Mouse (Mus musculus) embryonic facial prominence, embryonic 13.5 days (tissue): ENCODE results near the gene C1qtnf3. TPM values are rescaled to one million over a fixed set of nuclear protein-coding genes. Genes with fewer than 3 reads are reported as not detected.
A peak's percentile ranks its signal among the peaks of the same experiment; 100 is the strongest.
"Not testable (repeated sequence)": the region's sequence is repeated elsewhere in the genome, so short reads cannot be mapped to it uniquely, and the experiment has no call there.

Source experiments
- ATAC-seq: fragments of 200-750 bp; cut with Nextera tagmentation; 2 replicates; pipeline ENCODE4 v1.8.0; 2017; ENCODE audit warnings: low read depth; ENCODE audit not compliant: insufficient number of reproducible peaks, insufficient read depth, low FRiP score, low TSS enrichment
- H3K27ac ChIP-seq: fragments of 300-500 bp; sonication (generic); 2 replicates; pipeline ENCODE4 v1.5.1; 2015; ENCODE audit warnings: moderate library complexity, mild to moderate bottlenecking, inconsistent platforms
- H3K27me3 ChIP-seq: fragments of 300-500 bp; sonication (generic); 2 replicates; pipeline ENCODE4 v1.6.1; 2015; ENCODE audit warnings: mild to moderate bottlenecking, inconsistent platforms
- H3K36me3 ChIP-seq: fragments of 300-500 bp; sonication (generic); 2 replicates; pipeline ENCODE4 v1.6.1; 2015; ENCODE audit warnings: mild to moderate bottlenecking, inconsistent platforms
- H3K4me1 ChIP-seq: fragments of 300-500 bp; sonication (generic); 2 replicates; pipeline ENCODE4 v1.6.1; 2015; ENCODE audit warnings: inconsistent platforms
- H3K4me2 ChIP-seq: fragments of 300-500 bp; sonication (generic); 2 replicates; pipeline ENCODE4 v1.6.1; 2015; ENCODE audit warnings: moderate library complexity, mild to moderate bottlenecking, inconsistent platforms
- H3K4me3 ChIP-seq: fragments of 300-500 bp; sonication (generic); 2 replicates; pipeline ENCODE4 v1.5.1; 2015; ENCODE audit warnings: mild to moderate bottlenecking, inconsistent platforms
- H3K9ac ChIP-seq: fragments of 300-500 bp; sonication (generic); 2 replicates; pipeline ENCODE4 v1.6.1; 2015; ENCODE audit warnings: mild to moderate bottlenecking, inconsistent platforms
- H3K9me3 ChIP-seq: fragments of 300-500 bp; sonication (generic); 2 replicates; pipeline ENCODE4 v1.6.1; 2016; ENCODE audit warnings: inconsistent platforms
- WGBS: fragments of 180-500 bp; shearing (Covaris S2); methylation state at CpG from one replicate; pipeline ENCODE4 v1.1.7; 2015; ENCODE audit warnings: mixed read lengths; 5-methylcytosine and 5-hydroxymethylcytosine counted together
- polyA plus RNA-seq: library from polyadenylated mRNA; unstranded; fragments of >200 nt; fragmentation: Nextera tagmentation; extraction: Ambion mirVana; gene quantifications from 2 replicates; pipeline ENCODE4 v1.2.1, GENCODE M21; 2015

The C1qtnf3 gene
- polyA plus RNA-seq, 1 experiment from 2014 or later: 4.2 TPM

- WGBS: 84% methylated on average over 2 of the region's 2 CpGs
- H3K9me3 ChIP-seq: no peaks in the 10 kb centered on the region
- no peaks in the 10 kb centered on the region for H3K36me3 ChIP-seq
- no peak for ATAC-seq
- H3K4me2 ChIP-seq: no peak overlapping the region
- no peak overlapping the region for H3K4me3 ChIP-seq
- no peak overlapping the region for H3K9ac ChIP-seq
- no peaks in the 10 kb centered on the region for H3K4me1 ChIP-seq
- no peak overlapping the region for H3K27ac ChIP-seq
- H3K27me3 ChIP-seq: no peaks in the 10 kb centered on the region
Measured at GRCm38 (mm10) chr15:10962601-10963000, 10.5 kb downstream of the C1qtnf3 start.

GRCm38 (mm10) chr15:10969439-10969838 lies 17.3 kb downstream of the C1qtnf3 start:
- no peaks in the 10 kb centered on the region for H3K4me1 ChIP-seq
- H3K4me2 ChIP-seq: no peak overlapping the region
- no peak overlapping the region for H3K27ac ChIP-seq
- H3K9me3 ChIP-seq: no peaks in the 10 kb centered on the region
- no peak overlapping the region for H3K9ac ChIP-seq
- no peak for ATAC-seq
- H3K36me3 ChIP-seq: no peaks in the 10 kb centered on the region
- 64% methylated on average over 3 of the region's 3 CpGs for WGBS
- no peaks in the 10 kb centered on the region for H3K27me3 ChIP-seq
- no peak overlapping the region for H3K4me3 ChIP-seq

- no peaks in the 10 kb centered on the region for H3K36me3 ChIP-seq
- H3K9ac ChIP-seq: no peak overlapping the region
- 84% methylated on average over 5 of the region's 5 CpGs for WGBS
- no peak overlapping the region for H3K4me2 ChIP-seq
- H3K4me1 ChIP-seq: no peaks in the 10 kb centered on the region
- no peak overlapping the region for H3K27ac ChIP-seq
- ATAC-seq: no peak
- H3K4me3 ChIP-seq: no peak overlapping the region
- H3K27me3 ChIP-seq: no peaks in the 10 kb centered on the region
- H3K9me3 ChIP-seq: no peaks in the 10 kb centered on the region
Measured at GRCm38 (mm10) chr15:10970777-10971176, 18.6 kb downstream of the C1qtnf3 start.

- no peak for ATAC-seq
- no peak overlapping the region for H3K4me3 ChIP-seq
- H3K4me1 ChIP-seq: peaks cover 3% of the 10 kb centered on the region; the same call in 1 of the 2 replicates
Measured at GRCm38 (mm10) chr15:10977151-10977550, 25.0 kb downstream of the C1qtnf3 start.

GRCm38 (mm10) chr15:10980712-10981111 lies 28.6 kb downstream of the C1qtnf3 start:
- ATAC-seq: no peak
- Histone ChIP-seq H3K4me1 (peaks cover 9% of the 10 kb centered on the region), H3K9ac (no peak overlapping the region), H3K27me3 (no peaks in the 10 kb centered on the region), H3K4me3 (peak overlapping the region; percentile 69; the same call in 1 of the 2 replicates), H3K27ac (no peak overlapping the region), H3K36me3 (peaks cover 5% of the 10 kb centered on the region; the same call in 1 of the 2 replicates), H3K9me3 (no peaks in the 10 kb centered on the region), H3K4me2 (peak overlapping the region; percentile 75)
- WGBS: 49% methylated on average over 2 of the region's 2 CpGs

More at GRCm38 (mm10) chr15:10977151-10977550, 25.0 kb downstream of the C1qtnf3 start:
- H3K36me3 ChIP-seq: no peaks in the 10 kb centered on the region
- H3K9me3 ChIP-seq: no peaks in the 10 kb centered on the region
- H3K4me2 ChIP-seq: no peak overlapping the region
- H3K27ac ChIP-seq: no peak overlapping the region
- no peaks in the 10 kb centered on the region for H3K27me3 ChIP-seq
- no peak overlapping the region for H3K9ac ChIP-seq

- Histone ChIP-seq H3K27me3 (no peaks in the 10 kb centered on the region), H3K4me2 (peak within 1 kb of the TSS; percentile 75), H3K9me3 (no peaks in the 10 kb centered on the region), H3K27ac (peak within 1 kb of the TSS; percentile 90), H3K36me3 (peaks cover 5% of the 10 kb centered on the region; the same call in 1 of the 2 replicates), H3K9ac (peak within 1 kb of the TSS; percentile 79), H3K4me3 (peak within 1 kb of the TSS; percentile 69), H3K4me1 (peaks cover 9% of the 10 kb centered on the region)
- ATAC-seq: peak; percentile 98
- WGBS: under 1% methylated on average over 52 of the region's 52 CpGs
Measured at GRCm38 (mm10) chr15:10981377-10982063, 29.4 kb downstream of the C1qtnf3 start, which contains the start of gene Amacr. Amacr (plus strand) TSS chr15:10981756.

GRCm38 (mm10) chr15:10982064-10982435 lies 29.9 kb downstream of the C1qtnf3 start:
- Histone ChIP-seq H3K9me3 (no peaks in the 10 kb centered on the region), H3K36me3 (peaks cover 9% of the 10 kb centered on the region), H3K4me2 (peak overlapping the region; percentile 75), H3K4me3 (peak overlapping the region; percentile 69), H3K4me1 (peaks cover 9% of the 10 kb centered on the region), H3K27ac (peak overlapping the region; percentile 90), H3K27me3 (no peaks in the 10 kb centered on the region), H3K9ac (peak overlapping the region; percentile 79)
- ATAC-seq: no peak
- 6% methylated on average over 6 of the region's 6 CpGs for WGBS

GRCm38 (mm10) chr15:10985756-10986155 lies 33.6 kb downstream of the C1qtnf3 start:
- no peak for ATAC-seq
- Histone ChIP-seq H3K9me3 (no peaks in the 10 kb centered on the region), H3K4me2 (no peak overlapping the region), H3K4me3 (no peak overlapping the region), H3K4me1 (peaks cover 10% of the 10 kb centered on the region), H3K9ac (no peak overlapping the region), H3K36me3 (peaks cover 26% of the 10 kb centered on the region), H3K27me3 (no peaks in the 10 kb centered on the region), H3K27ac (no peak overlapping the region)
- WGBS: 80% methylated on average over 6 of the region's 6 CpGs

- H3K9ac ChIP-seq, H3K4me1 ChIP-seq, H3K4me2 ChIP-seq, H3K9me3 ChIP-seq, H3K4me3 ChIP-seq, ATAC-seq, H3K27ac ChIP-seq, H3K27me3 ChIP-seq: not testable (repeated sequence)
- WGBS: 78% methylated on average over 2 of the region's 2 CpGs
- peaks cover 26% of the 10 kb centered on the region for H3K36me3 ChIP-seq
Measured at GRCm38 (mm10) chr15:10986477-10986876, 34.3 kb downstream of the C1qtnf3 start.

- Histone ChIP-seq H3K36me3 (peaks cover 27% of the 10 kb centered on the region), H3K4me3 (no peak overlapping the region), H3K27ac (no peak overlapping the region), H3K9ac (no peak overlapping the region), H3K4me1 (0 out of 2 replicates have a peak, but pooled peaks cover 3% of the 10 kb centered on the region), H3K4me2 (no peak overlapping the region), H3K27me3 (no peaks in the 10 kb centered on the region), H3K9me3 (no peaks in the 10 kb centered on the region)
- 33% methylated on average over 2 of the region's 2 CpGs for WGBS
- ATAC-seq: no peak
Measured at GRCm38 (mm10) chr15:10990411-10990810, 38.3 kb downstream of the C1qtnf3 start.

GRCm38 (mm10) chr15:10991566-10991965 lies 39.4 kb downstream of the C1qtnf3 start:
- no peaks in the 10 kb centered on the region for H3K27me3 ChIP-seq
- no peak for ATAC-seq
- no peaks in the 10 kb centered on the region for H3K9me3 ChIP-seq
- no peak overlapping the region for H3K9ac ChIP-seq
- 0 out of 2 replicates have a peak, but pooled peaks cover 3% of the 10 kb centered on the region for H3K4me1 ChIP-seq
- H3K27ac ChIP-seq: no peak overlapping the region
- 95% methylated on average over 1 of the region's 1 CpGs for WGBS
- H3K4me3 ChIP-seq: no peak overlapping the region
- peaks cover 35% of the 10 kb centered on the region for H3K36me3 ChIP-seq
- H3K4me2 ChIP-seq: no peak overlapping the region

GRCm38 (mm10) chr15:10999832-11000231 lies 47.7 kb downstream of the C1qtnf3 start:
- no peak overlapping the region for H3K9ac ChIP-seq
- H3K36me3 ChIP-seq: peaks cover 15% of the 10 kb centered on the region
- H3K4me2 ChIP-seq: 0 out of 2 replicates have a peak overlapping the region, but pooled peaks have one; percentile 14
- H3K27ac ChIP-seq: no peak overlapping the region
- 50% methylated on average over 5 of the region's 5 CpGs for WGBS
- no peak overlapping the region for H3K4me3 ChIP-seq
- H3K27me3 ChIP-seq: no peaks in the 10 kb centered on the region
- no peaks in the 10 kb centered on the region for H3K4me1 ChIP-seq
- ATAC-seq: no peak
- H3K9me3 ChIP-seq: no peaks in the 10 kb centered on the region
